Mouse (Mus musculus): ENCODE results near the gene Arl9.
"Not testable (repeated sequence)": the region's sequence is repeated elsewhere in the genome, so short reads cannot be mapped to it uniquely, and the experiment has no call there.

Gene Arl9

DNA sequence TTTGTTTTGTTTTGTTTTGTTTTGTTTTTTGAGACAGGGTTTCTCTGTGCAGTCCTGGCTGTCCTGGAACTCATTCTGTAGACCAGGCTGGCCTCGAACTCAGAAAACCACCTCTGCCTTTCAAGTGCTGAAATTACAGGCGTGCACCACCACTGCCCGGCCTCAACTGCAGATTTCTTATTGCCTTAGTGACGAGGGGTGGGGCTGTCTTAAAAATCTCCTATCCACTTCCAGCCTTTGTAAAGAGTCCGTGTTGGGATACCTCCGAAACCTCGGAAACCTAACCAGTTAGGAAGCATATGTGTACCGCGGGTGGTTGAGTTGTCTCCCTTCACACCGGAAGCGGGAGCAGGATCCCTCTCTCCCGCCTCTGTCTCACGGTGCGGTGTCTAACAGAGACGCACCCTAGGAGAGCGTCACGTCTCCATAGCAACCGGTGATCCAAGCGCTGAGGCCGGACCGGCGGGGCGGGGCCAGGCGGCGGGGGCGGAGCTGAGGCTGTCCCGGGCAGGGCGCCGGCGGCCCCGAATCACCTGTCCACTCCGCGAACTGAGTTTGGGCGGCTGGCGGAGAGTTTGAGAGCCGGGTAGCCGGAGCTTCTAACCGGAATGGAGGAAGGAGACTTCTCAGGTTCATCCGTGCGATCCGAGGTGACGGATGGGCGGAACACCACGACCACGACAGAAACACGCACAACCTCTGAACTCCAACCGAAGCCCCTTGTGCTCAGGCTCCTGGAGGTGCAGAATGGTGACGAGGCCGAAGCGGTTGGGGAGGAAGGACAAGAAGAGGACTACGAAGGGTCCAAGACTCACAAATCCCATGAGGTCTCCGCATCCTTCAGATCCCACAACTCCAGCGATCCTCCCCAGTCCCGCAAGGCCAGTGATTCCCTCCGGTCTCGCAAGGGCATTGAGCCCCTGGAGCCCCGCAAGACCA lies 12.0 kb downstream of the Arl9 start, which contains the start of gene Thegl:
Gene Thegl (plus strand): TSS at position 480 of the 939 bp plus-strand sequence.
- DNase-seq (ENCODE audit: extremely low read depth, insufficient read length, low spot score): no peak

DNA sequence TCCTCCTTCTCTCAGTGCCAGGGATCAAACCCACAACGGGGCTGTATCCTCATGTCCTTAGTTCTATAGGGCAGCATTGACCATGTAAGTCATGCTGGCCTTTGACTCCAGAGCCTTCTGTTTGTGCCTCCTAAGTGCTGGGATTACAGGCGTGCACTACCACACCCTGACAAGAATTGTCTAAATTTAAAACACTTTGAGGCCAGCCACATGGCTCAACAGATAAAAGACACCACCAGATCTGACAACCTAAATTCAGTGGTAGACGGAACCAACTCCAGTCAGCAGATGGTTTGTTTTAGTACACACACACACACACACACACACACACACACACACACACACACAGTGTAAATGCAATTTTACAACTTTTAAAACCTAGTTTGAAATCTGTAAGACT lies 24.2 kb downstream of the Arl9 start:
- DNase-seq (ENCODE audit: extremely low read depth, insufficient read length, low spot score): no peak

GRCm38 (mm10) chr5:77029735-77030134 lies 25.9 kb downstream of the Arl9 start:
- peak; percentile 25 for DNase-seq (ENCODE audit: extremely low read depth, insufficient read length, low spot score)

- DNase-seq (ENCODE audit: extremely low read depth, insufficient read length, low spot score): not testable (repeated sequence)
These were observed 31.2 kb downstream of the Arl9 start for GRCm38 (mm10) chr5:77035101-77035500.

GRCm38 (mm10) chr5:77038451-77038850 lies 34.6 kb downstream of the Arl9 start:
- DNase-seq (ENCODE audit: extremely low read depth, insufficient read length, low spot score): no peak

DNA sequence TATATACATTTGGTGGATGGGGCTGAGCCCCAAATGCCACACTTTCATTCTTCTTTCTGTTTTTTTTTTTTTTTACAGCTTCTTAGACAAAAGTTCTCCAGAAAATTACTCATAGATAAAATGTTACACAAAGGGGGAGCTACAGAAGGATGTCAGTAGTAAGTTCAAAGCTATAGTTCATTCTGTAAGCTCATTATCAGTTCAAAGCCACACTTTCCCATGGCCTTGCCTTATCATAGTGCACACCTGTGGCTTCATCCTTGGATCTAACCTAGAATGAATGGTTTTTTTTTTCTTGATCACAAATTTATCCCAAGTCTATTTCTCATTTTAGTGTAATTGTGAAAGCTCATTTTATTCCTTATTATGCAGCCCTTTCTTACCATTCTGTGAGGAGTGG lies 35.5 kb downstream of the Arl9 start:
- DNase-seq (ENCODE audit: extremely low read depth, insufficient read length, low spot score): no peak

DNA sequence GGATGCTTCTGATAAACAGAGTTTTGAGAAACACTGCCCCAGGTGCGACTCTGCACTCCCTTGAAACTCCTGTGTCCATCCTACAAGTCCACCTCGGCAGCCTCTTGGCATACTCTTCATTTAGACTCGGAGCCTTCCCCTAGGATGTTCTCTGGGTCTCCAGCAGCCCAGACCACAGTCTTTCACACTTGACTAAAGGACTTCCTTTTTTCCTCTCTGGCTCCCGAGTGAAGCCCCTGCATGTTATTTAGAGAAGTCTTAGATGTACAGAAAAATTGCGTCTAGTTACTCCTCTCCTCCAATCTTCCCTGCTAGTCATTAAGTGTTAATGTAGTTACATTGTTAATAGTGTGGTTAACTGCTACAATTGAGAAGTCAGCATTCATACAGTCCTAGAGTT lies 40.5 kb downstream of the Arl9 start:
- DNase-seq (ENCODE audit: extremely low read depth, insufficient read length, low spot score): no peak

GRCm38 (mm10) chr5:77052616-77053015 lies 48.8 kb downstream of the Arl9 start:
- DNase-seq (ENCODE audit: extremely low read depth, insufficient read length, low spot score): no peak

DNA sequence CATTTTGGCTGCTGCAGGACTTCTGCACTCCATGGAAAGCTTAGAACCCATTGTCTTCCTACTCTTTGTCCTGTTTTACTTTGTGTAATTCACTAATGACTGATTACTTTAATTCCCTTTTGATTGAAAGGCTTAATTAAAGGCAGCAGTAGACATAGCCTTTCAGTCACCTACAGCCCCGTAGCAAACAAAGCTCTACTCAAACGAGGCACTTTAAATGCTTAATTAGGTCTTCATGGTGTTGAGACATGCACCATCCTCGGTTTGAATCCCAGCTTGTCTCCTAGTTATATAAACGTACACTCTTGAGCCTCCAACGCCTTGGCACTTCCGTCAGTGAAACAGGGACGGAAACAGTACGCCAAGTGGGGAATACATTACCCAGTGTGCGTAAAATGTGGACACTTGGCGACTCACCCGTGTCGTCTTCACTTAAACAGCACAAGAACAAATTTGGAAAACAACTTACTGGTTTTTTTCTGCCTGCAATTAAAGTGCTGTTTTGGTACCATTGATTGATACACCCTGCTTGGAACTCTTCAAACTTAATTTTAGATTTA lies 53.1 kb downstream of the Arl9 start:
- no peak for DNase-seq (ENCODE audit: extremely low read depth, insufficient read length, low spot score)
